Mouse (Mus musculus) stomach, embryonic 14.5 days (tissue): ENCODE data around the gene Mpdz. TPM values are rescaled to one million over a fixed set of nuclear protein-coding genes. Genes with fewer than 3 reads are reported as not detected.

Experiments
- ATAC-seq: fragments of 200-750 bp; cut with Nextera tagmentation; 2 replicates; pipeline ENCODE4 v1.8.0; 2017; ENCODE audit warnings: low read depth, moderate TSS enrichment; ENCODE audit not compliant: insufficient number of reproducible peaks, insufficient read depth, low FRiP score
- H3K27ac ChIP-seq: fragments of 300-500 bp; sonication (generic); 2 replicates; pipeline ENCODE4 v1.5.1; 2014; ENCODE audit warnings: mild to moderate bottlenecking, low read length, moderate library complexity, mixed read lengths
- H3K27me3 ChIP-seq: fragments of 300-500 bp; sonication (generic); 2 replicates; pipeline ENCODE4 v1.6.1; 2014; ENCODE audit warnings: low read length, control low read depth, mixed read lengths; ENCODE audit not compliant: control insufficient read depth, insufficient read depth
- H3K36me3 ChIP-seq: fragments of 300-500 bp; sonication (generic); 2 replicates; pipeline ENCODE4 v1.6.1; 2014; ENCODE audit warnings: mild to moderate bottlenecking, control low read depth, low read length, moderate library complexity, mixed read lengths; ENCODE audit not compliant: control insufficient read depth, insufficient read depth
- H3K4me1 ChIP-seq: fragments of 300-500 bp; sonication (generic); 2 replicates; pipeline ENCODE4 v1.6.1; 2014; ENCODE audit warnings: low read length, control low read depth, mixed read lengths; ENCODE audit not compliant: control insufficient read depth, insufficient read depth
- H3K4me2 ChIP-seq: fragments of 300-500 bp; sonication (generic); replicated peaks from 2 replicates; pipeline ENCODE4 v1.6.1; 2014; ENCODE audit warnings: low read depth, low read length, control low read depth
- H3K4me3 ChIP-seq: fragments of 300-500 bp; sonication (generic); 2 replicates; pipeline ENCODE4 v1.5.1; 2014; ENCODE audit warnings: low read depth, low read length, control low read depth
- H3K9ac ChIP-seq: fragments of 300-500 bp; sonication (generic); replicated peaks from 2 replicates; pipeline ENCODE4 v1.6.1; 2014; ENCODE audit warnings: low read depth, mild to moderate bottlenecking, control low read depth, low read length, moderate library complexity, mixed read lengths
- H3K9me3 ChIP-seq: fragments of 300-500 bp; sonication (generic); 2 replicates; pipeline ENCODE4 v1.6.1; 2016; ENCODE audit warnings: low read depth, low read length, control low read depth; ENCODE audit not compliant: control insufficient read depth
- WGBS: fragments of 180-500 bp; shearing (Covaris S2); extraction: QIAGEN DNeasy Blood & Tissue Kit; methylation state at CpG from one replicate; pipeline ENCODE4 v1.1.7; 2014; 5-methylcytosine and 5-hydroxymethylcytosine counted together
- polyA plus RNA-seq: library from polyadenylated mRNA; unstranded; fragments of >200 nt; fragmentation: Nextera tagmentation; extraction: Ambion mirVana; gene quantifications from 2 replicates; pipeline ENCODE4 v1.2.1, GENCODE M21; 2014

Gene Mpdz
- polyA plus RNA-seq, 1 experiment from 2014 or later = 35.1 TPM

GRCm38 (mm10) chr4:81285564-81285963 lies 157.1 kb downstream of the Mpdz start:
- no peaks in the 10 kb centered on the region for H3K9me3 ChIP-seq
- no peak overlapping the region for H3K4me2 ChIP-seq
- peaks cover 22% of the 10 kb centered on the region for H3K36me3 ChIP-seq
- ATAC-seq = no peak
- no peak overlapping the region for H3K4me3 ChIP-seq
- no peaks in the 10 kb centered on the region for H3K4me1 ChIP-seq
- H3K27ac ChIP-seq = no peak overlapping the region
- H3K9ac ChIP-seq = no peak overlapping the region
- WGBS = 89% methylated on average over 4 of the region's 4 CpGs
- H3K27me3 ChIP-seq = no peaks in the 10 kb centered on the region

- Histone ChIP-seq H3K36me3 (peaks cover 13% of the 10 kb centered on the region), H3K27me3 (no peaks in the 10 kb centered on the region), H3K9me3 (no peaks in the 10 kb centered on the region), H3K4me2 (no peak overlapping the region), H3K4me1 (no peaks in the 10 kb centered on the region), H3K9ac (no peak overlapping the region), H3K27ac (no peak overlapping the region), H3K4me3 (no peak overlapping the region)
- ATAC-seq = no peak
- WGBS = 89% methylated on average over 3 of the region's 3 CpGs
These were observed 159.0 kb downstream of the Mpdz start for GRCm38 (mm10) chr4:81283611-81284010.

DNA sequence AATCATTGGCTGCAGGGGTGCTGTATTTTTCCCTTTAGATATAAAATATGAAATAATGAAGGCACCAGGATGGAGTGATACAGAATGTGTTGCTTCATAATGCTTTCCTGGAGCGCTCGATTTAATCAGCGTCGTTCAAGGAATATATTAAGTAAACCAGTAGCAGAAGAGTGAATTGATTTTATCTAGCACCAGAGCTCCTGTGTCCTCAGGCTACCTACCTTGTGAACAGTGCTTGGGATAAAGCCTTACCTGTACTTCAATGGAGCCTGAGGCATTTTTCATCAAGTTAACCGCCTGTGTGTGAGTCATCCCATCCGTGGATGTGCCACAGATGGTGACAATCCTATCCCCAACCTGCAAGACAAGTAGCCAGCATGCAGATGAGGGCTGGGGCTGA lies 159.5 kb downstream of the Mpdz start:
- no peak for ATAC-seq
- Histone ChIP-seq H3K4me3 (no peak overlapping the region), H3K27me3 (no peaks in the 10 kb centered on the region), H3K9ac (no peak overlapping the region), H3K4me1 (no peaks in the 10 kb centered on the region), H3K4me2 (no peak overlapping the region), H3K36me3 (peaks cover 13% of the 10 kb centered on the region), H3K27ac (no peak overlapping the region), H3K9me3 (no peaks in the 10 kb centered on the region)
- 92% methylated on average over 6 of the region's 6 CpGs for WGBS

GRCm38 (mm10) chr4:81280098-81280497 lies 162.5 kb downstream of the Mpdz start:
- Histone ChIP-seq H3K9me3 (no peaks in the 10 kb centered on the region), H3K9ac (no peak overlapping the region), H3K4me1 (no peaks in the 10 kb centered on the region), H3K4me3 (no peak overlapping the region), H3K4me2 (no peak overlapping the region), H3K27ac (no peak overlapping the region), H3K36me3 (peaks cover 9% of the 10 kb centered on the region), H3K27me3 (no peaks in the 10 kb centered on the region)
- ATAC-seq = no peak
- 75% methylated on average over 4 of the region's 4 CpGs for WGBS

GRCm38 (mm10) chr4:81279451-81279850 lies 163.2 kb downstream of the Mpdz start:
- Histone ChIP-seq H3K27ac (no peak overlapping the region), H3K27me3 (no peaks in the 10 kb centered on the region), H3K4me3 (no peak overlapping the region), H3K9ac (no peak overlapping the region), H3K9me3 (no peaks in the 10 kb centered on the region), H3K4me1 (no peaks in the 10 kb centered on the region), H3K4me2 (no peak overlapping the region), H3K36me3 (peaks cover 9% of the 10 kb centered on the region)
- WGBS = 84% methylated on average over 5 of the region's 5 CpGs
- ATAC-seq = no peak

DNA sequence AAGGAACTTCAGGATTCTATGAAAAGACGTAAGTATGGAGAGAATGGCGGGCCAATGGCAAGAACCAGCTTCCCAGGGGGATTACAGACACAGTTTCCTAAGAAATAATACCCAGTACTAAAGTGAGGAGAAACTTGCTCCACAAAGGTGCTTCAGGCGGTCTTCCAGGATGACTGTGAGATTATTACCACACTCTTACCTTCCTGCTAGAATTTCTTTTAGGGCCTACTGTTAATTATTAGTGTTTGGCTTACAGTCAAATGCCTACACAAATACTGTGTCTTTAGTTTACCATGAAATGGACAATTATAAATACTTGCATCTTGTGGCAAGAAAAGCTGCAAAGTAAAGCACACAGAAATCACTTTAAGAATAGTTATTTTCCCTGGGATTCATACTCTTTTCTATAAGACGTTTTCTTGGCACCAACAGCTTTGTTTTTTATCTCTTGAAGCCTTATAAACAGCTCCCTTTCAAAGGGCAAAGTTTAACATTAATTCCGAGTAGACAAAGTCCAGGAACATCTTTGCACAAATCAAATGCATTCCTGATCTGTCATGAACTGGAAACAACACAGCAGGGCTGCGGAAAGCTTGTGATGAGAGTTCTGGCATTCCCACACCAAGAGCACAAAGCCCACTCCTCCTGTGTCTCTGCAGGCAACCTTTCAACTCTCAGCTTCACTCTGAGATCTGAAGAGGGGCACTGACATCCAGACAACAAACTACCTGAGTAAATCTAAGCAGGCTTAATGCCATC lies 166.5 kb downstream of the Mpdz start:
- H3K27ac ChIP-seq = peak overlapping the region; percentile 33; the same call in 1 of the 2 replicates
- H3K4me3 ChIP-seq = no peak overlapping the region
- H3K9me3 ChIP-seq = no peaks in the 10 kb centered on the region
- H3K4me2 ChIP-seq = no peak overlapping the region
- no peaks in the 10 kb centered on the region for H3K27me3 ChIP-seq
- no peak overlapping the region for H3K9ac ChIP-seq
- ATAC-seq = no peak
- H3K4me1 ChIP-seq = no peaks in the 10 kb centered on the region
- peaks cover 4% of the 10 kb centered on the region; the same call in 1 of the 2 replicates for H3K36me3 ChIP-seq
- WGBS = 46% methylated on average over 6 of the region's 6 CpGs

GRCm38 (mm10) chr4:81273067-81273466 lies 169.5 kb downstream of the Mpdz start:
- Histone ChIP-seq H3K9me3 (no peaks in the 10 kb centered on the region), H3K9ac (no peak overlapping the region), H3K4me1 (no peaks in the 10 kb centered on the region), H3K4me3 (no peak overlapping the region), H3K36me3 (0 out of 2 replicates have a peak, but pooled peaks cover 4% of the 10 kb centered on the region), H3K27ac (no peak overlapping the region), H3K27me3 (no peaks in the 10 kb centered on the region), H3K4me2 (no peak overlapping the region)
- 93% methylated on average over 2 of the region's 2 CpGs for WGBS
- ATAC-seq = no peak

DNA sequence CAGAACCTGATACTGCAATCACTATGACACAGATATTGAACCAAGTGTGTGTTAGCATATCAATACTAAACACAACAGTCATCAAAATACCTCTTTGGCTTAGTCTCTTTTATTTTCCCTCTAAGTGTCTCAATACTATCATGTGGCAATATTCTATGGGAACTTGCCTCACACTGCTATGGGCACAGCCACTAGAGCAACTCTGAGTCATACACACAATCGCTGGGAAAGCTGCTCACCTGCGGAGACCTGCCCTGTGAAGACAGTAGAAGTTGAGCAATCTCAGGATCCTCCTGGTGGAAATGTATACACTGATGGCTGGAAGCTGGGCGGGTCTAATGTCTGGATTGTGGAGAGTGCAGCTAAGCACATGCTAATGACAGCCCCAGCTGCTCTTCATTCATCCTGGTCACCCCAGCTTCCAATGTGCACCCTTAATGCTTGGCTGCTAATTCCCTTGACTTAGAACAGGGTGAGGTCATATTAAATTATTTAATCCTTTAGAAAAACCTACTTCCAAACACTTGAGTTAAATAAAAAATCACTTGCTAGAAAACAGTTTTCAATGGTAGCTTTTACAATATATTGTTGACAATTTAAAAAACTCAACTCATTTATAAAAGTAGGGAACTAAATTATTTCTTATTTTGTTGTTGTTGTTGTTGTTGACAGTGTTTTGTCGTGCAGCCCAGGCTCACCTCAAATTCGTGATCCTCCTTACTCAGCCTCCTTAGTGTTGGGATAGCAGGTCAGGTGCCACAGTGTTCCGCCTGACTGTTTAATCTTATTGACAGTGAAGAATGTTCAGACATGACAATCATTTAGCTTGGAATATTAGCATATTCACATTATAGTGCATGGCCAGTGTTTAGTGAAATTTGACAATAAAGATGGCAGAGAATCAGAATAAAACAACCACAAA lies 189.5 kb downstream of the Mpdz start:
- 68% methylated on average over 6 of the region's 6 CpGs for WGBS
- Histone ChIP-seq H3K27me3 (no peaks in the 10 kb centered on the region), H3K27ac (no peak overlapping the region), H3K36me3 (no peaks in the 10 kb centered on the region), H3K4me2 (no peak overlapping the region), H3K9ac (no peak overlapping the region), H3K9me3 (no peaks in the 10 kb centered on the region), H3K4me1 (no peaks in the 10 kb centered on the region), H3K4me3 (no peak overlapping the region)
- 0 out of 2 replicates have a peak, but pooled peaks have one; percentile 28 for ATAC-seq
